Mouse (Mus musculus) embryo, embryonic 11.5 days (tissue): ENCODE data around the gene Ttc5.
"Not testable (repeated sequence)": the region's sequence is repeated elsewhere in the genome, so short reads cannot be mapped to it uniquely, and the experiment has no call there.

Experiments used
- DNase-seq: peaks from one replicate; pipeline ENCODE4 v3.0.0-alpha.2; 2012; ENCODE audit warnings: low read depth, low spot score

Ttc5 gene

GRCm38 (mm10) chr14:50771342-50771741, 14.0 kb downstream of the Ttc5 start:
- DNase-seq: no peak

GRCm38 (mm10) chr14:50765736-50766135, 19.6 kb downstream of the Ttc5 start:
- DNase-seq: no peak

GRCm38 (mm10) chr14:50758416-50759085, 26.8 kb downstream of the Ttc5 start:
- no peak for DNase-seq

GRCm38 (mm10) chr14:50744994-50745393, 40.3 kb downstream of the Ttc5 start, which contains the start of gene Olfr749:
TSS of gene Olfr749 (minus strand) at chr14:50745094.
- no peak for DNase-seq

- DNase-seq: no peak
Measured at GRCm38 (mm10) chr14:50741584-50741983, 43.7 kb downstream of the Ttc5 start.

- no peak for DNase-seq
Measured at GRCm38 (mm10) chr14:50740334-50740733, 45.0 kb downstream of the Ttc5 start.

GRCm38 (mm10) chr14:50722371-50722770, 62.9 kb downstream of the Ttc5 start:
- DNase-seq: not testable (repeated sequence)

- peak; percentile 1 for DNase-seq
Measured at GRCm38 (mm10) chr14:50719875-50720274, 65.4 kb downstream of the Ttc5 start.
